Mouse (Mus musculus): ENCODE measurements at regions not wholly inside any gene's neighbourhood (a gene's known extent, or its start where the extent isn't known, plus 50 kb on each side); places are given as distances from the start of the nearest gene placed in this dataset.

DNA sequence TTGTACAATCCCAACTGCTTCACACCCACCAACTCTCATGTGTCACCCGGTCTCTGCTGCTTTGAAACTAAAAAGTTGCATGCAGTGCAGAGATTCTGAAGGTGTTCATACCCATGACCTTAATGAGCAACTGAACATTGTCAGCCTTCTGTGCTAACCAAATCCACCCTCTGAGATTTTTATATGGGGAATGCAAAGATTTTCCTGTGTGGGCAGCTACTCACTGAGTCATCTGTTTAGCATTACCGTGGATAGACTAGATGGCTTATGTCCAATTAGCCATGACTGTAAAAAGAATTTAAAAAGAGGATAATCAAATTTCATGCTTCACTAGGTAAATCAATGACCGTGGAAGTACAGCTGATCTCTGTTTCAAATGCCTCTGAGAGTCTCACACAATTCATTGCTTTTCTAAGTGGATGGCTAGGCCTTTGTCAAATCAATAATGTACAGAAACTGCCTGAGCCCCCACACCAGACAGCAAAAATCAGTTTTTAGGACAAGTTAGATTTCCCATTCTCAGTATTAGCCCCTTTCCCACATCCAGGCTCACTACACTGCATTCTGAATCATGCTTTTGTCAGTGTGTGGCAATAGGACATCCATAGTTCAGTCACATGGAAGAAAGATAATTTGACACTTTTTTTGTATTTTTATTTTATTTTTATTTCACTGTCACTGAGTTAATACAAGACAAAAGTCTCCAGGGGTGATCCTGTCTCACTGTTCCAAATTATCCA is 781.8 kb upstream of the Ins1 start:
- H3K4me3 ChIP-seq, result no peak overlapping the region
- no peak for TF ChIP-seq CTCF (IDR thresholded peaks at IDR 0.05)
- DNase-seq (ENCODE audit: extremely low spot score in 1 of 2, low spot score in 2 of 2), result peak; percentile 18 to 20

More for the DNA sequence above, 781.8 kb upstream of the Ins1 start:
- H3K27ac ChIP-seq, result no peak overlapping the region
- intact Hi-C loops (cut with DNase I), result loop anchor here (5.0 kb wide), 1 partner anchor 805 kb away; the partner anchor contains the start of gene Sorcs1

Measured in left cerebral cortex, adult 2 months (tissue).